Mouse (Mus musculus) megakaryocyte, embryonic 14.5 days (primary cell): ENCODE data around the gene Rps11.

Experiments used
- FLI1 ChIP-seq: IDR thresholded peaks from 2 replicates; pipeline ENCODE4 v1.6.1; 2012; ENCODE audit warnings: low read length, inconsistent platforms, mixed read lengths
- GATA1 ChIP-seq: IDR thresholded peaks from 3 replicates; pipeline ENCODE4 v1.6.1; 2012; ENCODE audit warnings: mixed read lengths, low read length, inconsistent platforms, borderline replicate concordance

DNA sequence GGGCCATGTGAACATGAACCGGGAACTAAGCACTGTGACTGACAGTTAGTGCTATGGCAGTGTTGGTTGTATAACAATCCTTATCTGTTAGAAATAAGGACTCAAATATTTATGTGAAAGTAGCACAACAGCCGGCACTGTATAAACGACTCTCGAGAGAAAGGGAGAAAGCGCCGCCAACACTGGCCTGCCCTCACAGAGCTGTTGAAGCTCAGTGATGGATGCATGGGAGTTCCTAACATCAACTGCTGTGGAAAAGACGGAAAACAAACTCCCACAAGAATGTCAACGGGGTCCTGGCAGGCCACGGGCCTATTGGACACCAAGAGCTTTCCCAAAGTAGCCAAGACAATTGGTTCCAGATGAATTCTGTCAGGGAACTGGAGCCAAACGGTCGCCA is 27.1 kb upstream of the Rps11 start:
- no peak for TF ChIP-seq GATA1
- no peak for TF ChIP-seq FLI1
